Mouse (Mus musculus): ENCODE data around the gene Atp5d.

The Atp5d gene

GRCm38 (mm10) chr10:80167460-80168037 lies 29.1 kb downstream of the Atp5d start:
- peaks cover 39% of the 10 kb centered on the region for H3K36me3 ChIP-seq (ENCODE audit: insufficient read depth, low read length)
- peaks cover 87% of the 10 kb centered on the region for H3K4me1 ChIP-seq (replicated peaks; ENCODE audit: low read depth, low read length)
- no peak for TF ChIP-seq CTCF (conservative IDR thresholded peaks at IDR 0.05; ENCODE audit: low read length)
- no peak for TF ChIP-seq POU5F1 (IDR thresholded peaks at IDR 0.05; ENCODE audit: borderline replicate concordance, low read length)
- no peak for TF ChIP-seq NANOG (IDR thresholded peaks at IDR 0.05; ENCODE audit: borderline replicate concordance, low read length)
- no peaks in the 10 kb centered on the region for H3K27me3 ChIP-seq (ENCODE audit: insufficient read depth, low read length)
- H3K9me3 ChIP-seq (ENCODE audit: low read length): no peaks in the 10 kb centered on the region
- peak overlapping the region; percentile 95 for H3K4me3 ChIP-seq (replicated peaks; ENCODE audit: low read length)

- Histone ChIP-seq H3K4me3 (replicated peaks; ENCODE audit: low read length) (peak overlapping the region; percentile 95), H3K9me3 (ENCODE audit: low read length) (no peaks in the 10 kb centered on the region), H3K36me3 (ENCODE audit: insufficient read depth, low read length) (peaks cover 39% of the 10 kb centered on the region), H3K4me1 (replicated peaks; ENCODE audit: low read depth, low read length) (peaks cover 81% of the 10 kb centered on the region), H3K27me3 (ENCODE audit: insufficient read depth, low read length) (no peaks in the 10 kb centered on the region)
- TF ChIP-seq POU5F1 (IDR thresholded peaks at IDR 0.05; ENCODE audit: borderline replicate concordance, low read length) (no peak), CTCF (conservative IDR thresholded peaks at IDR 0.05; ENCODE audit: low read length) (no peak), NANOG (IDR thresholded peaks at IDR 0.05; ENCODE audit: borderline replicate concordance, low read length) (no peak)
Observed at GRCm38 (mm10) chr10:80168038-80168661, 29.7 kb downstream of the Atp5d start.

GRCm38 (mm10) chr10:80169070-80169469 lies 30.6 kb downstream of the Atp5d start:
- H3K4me1 ChIP-seq (replicated peaks; ENCODE audit: low read depth, low read length): peaks cover 80% of the 10 kb centered on the region
- no peaks in the 10 kb centered on the region for H3K9me3 ChIP-seq (ENCODE audit: low read length)
- peaks cover 40% of the 10 kb centered on the region for H3K36me3 ChIP-seq (ENCODE audit: insufficient read depth, low read length)
- peak overlapping the region; percentile 95 for H3K4me3 ChIP-seq (replicated peaks; ENCODE audit: low read length)
- TF ChIP-seq POU5F1 (IDR thresholded peaks at IDR 0.05; ENCODE audit: borderline replicate concordance, low read length) (no peak), CTCF (conservative IDR thresholded peaks at IDR 0.05; ENCODE audit: low read length) (no peak), NANOG (IDR thresholded peaks at IDR 0.05; ENCODE audit: borderline replicate concordance, low read length) (no peak)
- no peaks in the 10 kb centered on the region for H3K27me3 ChIP-seq (ENCODE audit: insufficient read depth, low read length)

- TF ChIP-seq NANOG (IDR thresholded peaks at IDR 0.05; ENCODE audit: borderline replicate concordance, low read length) (no peak), CTCF (conservative IDR thresholded peaks at IDR 0.05; ENCODE audit: low read length) (no peak), POU5F1 (IDR thresholded peaks at IDR 0.05; ENCODE audit: borderline replicate concordance, low read length) (no peak)
- peak overlapping the region; percentile 83 for H3K4me3 ChIP-seq (replicated peaks; ENCODE audit: low read length)
- H3K27me3 ChIP-seq (ENCODE audit: insufficient read depth, low read length): no peaks in the 10 kb centered on the region
- H3K9me3 ChIP-seq (ENCODE audit: low read length): no peaks in the 10 kb centered on the region
- H3K4me1 ChIP-seq (replicated peaks; ENCODE audit: low read depth, low read length): peaks cover 80% of the 10 kb centered on the region
- H3K36me3 ChIP-seq (ENCODE audit: insufficient read depth, low read length): peaks cover 46% of the 10 kb centered on the region
Observed at GRCm38 (mm10) chr10:80169651-80170050, 31.2 kb downstream of the Atp5d start.

- H3K4me3 ChIP-seq (replicated peaks; ENCODE audit: low read length): peak overlapping the region; percentile 83
- TF ChIP-seq POU5F1 (IDR thresholded peaks at IDR 0.05; ENCODE audit: borderline replicate concordance, low read length): no peak
- TF ChIP-seq CTCF (conservative IDR thresholded peaks at IDR 0.05; ENCODE audit: low read length): no peak
- TF ChIP-seq NANOG (IDR thresholded peaks at IDR 0.05; ENCODE audit: borderline replicate concordance, low read length): no peak
- H3K27me3 ChIP-seq (ENCODE audit: insufficient read depth, low read length): no peaks in the 10 kb centered on the region
- H3K4me1 ChIP-seq (replicated peaks; ENCODE audit: low read depth, low read length): peaks cover 80% of the 10 kb centered on the region
- no peaks in the 10 kb centered on the region for H3K9me3 ChIP-seq (ENCODE audit: low read length)
- H3K36me3 ChIP-seq (ENCODE audit: insufficient read depth, low read length): peaks cover 48% of the 10 kb centered on the region
Observed at GRCm38 (mm10) chr10:80170052-80170451, 31.6 kb downstream of the Atp5d start.

- no peak for TF ChIP-seq CTCF (conservative IDR thresholded peaks at IDR 0.05; ENCODE audit: low read length)
- no peak for TF ChIP-seq POU5F1 (IDR thresholded peaks at IDR 0.05; ENCODE audit: borderline replicate concordance, low read length)
- no peak for TF ChIP-seq NANOG (IDR thresholded peaks at IDR 0.05; ENCODE audit: borderline replicate concordance, low read length)
- H3K36me3 ChIP-seq (ENCODE audit: insufficient read depth, low read length): peaks cover 48% of the 10 kb centered on the region
- no peaks in the 10 kb centered on the region for H3K27me3 ChIP-seq (ENCODE audit: insufficient read depth, low read length)
- H3K9me3 ChIP-seq (ENCODE audit: low read length): no peaks in the 10 kb centered on the region
- H3K4me1 ChIP-seq (replicated peaks; ENCODE audit: low read depth, low read length): peaks cover 75% of the 10 kb centered on the region
- peak overlapping the region; percentile 83 for H3K4me3 ChIP-seq (replicated peaks; ENCODE audit: low read length)
Observed at GRCm38 (mm10) chr10:80170601-80171021, 32.2 kb downstream of the Atp5d start.

- Histone ChIP-seq H3K36me3 (ENCODE audit: insufficient read depth, low read length) (peaks cover 52% of the 10 kb centered on the region), H3K9me3 (ENCODE audit: low read length) (no peaks in the 10 kb centered on the region), H3K4me1 (replicated peaks; ENCODE audit: low read depth, low read length) (peaks cover 71% of the 10 kb centered on the region), H3K4me3 (replicated peaks; ENCODE audit: low read length) (peak overlapping the region; percentile 83), H3K27me3 (ENCODE audit: insufficient read depth, low read length) (no peaks in the 10 kb centered on the region)
- TF ChIP-seq NANOG (IDR thresholded peaks at IDR 0.05; ENCODE audit: borderline replicate concordance, low read length) (no peak), CTCF (conservative IDR thresholded peaks at IDR 0.05; ENCODE audit: low read length) (no peak), POU5F1 (IDR thresholded peaks at IDR 0.05; ENCODE audit: borderline replicate concordance, low read length) (no peak)
Observed at GRCm38 (mm10) chr10:80171252-80171651, 32.8 kb downstream of the Atp5d start.

- Histone ChIP-seq H3K27me3 (ENCODE audit: insufficient read depth, low read length) (no peaks in the 10 kb centered on the region), H3K9me3 (ENCODE audit: low read length) (no peaks in the 10 kb centered on the region), H3K36me3 (ENCODE audit: insufficient read depth, low read length) (peaks cover 57% of the 10 kb centered on the region), H3K4me1 (replicated peaks; ENCODE audit: low read depth, low read length) (peaks cover 65% of the 10 kb centered on the region), H3K4me3 (replicated peaks; ENCODE audit: low read length) (peak overlapping the region; percentile 83)
- TF ChIP-seq NANOG (IDR thresholded peaks at IDR 0.05; ENCODE audit: borderline replicate concordance, low read length) (no peak), CTCF (conservative IDR thresholded peaks at IDR 0.05; ENCODE audit: low read length) (no peak), POU5F1 (IDR thresholded peaks at IDR 0.05; ENCODE audit: borderline replicate concordance, low read length) (no peak)
Observed at GRCm38 (mm10) chr10:80171760-80172526, 33.5 kb downstream of the Atp5d start.

All from E14TG2a.4 (cell line).